Mouse (Mus musculus): ENCODE data around the gene Asphd1.
"Not testable (repeated sequence)": the region's sequence is repeated elsewhere in the genome, so short reads cannot be mapped to it uniquely, and the experiment has no call there.

The Asphd1 gene

DNA sequence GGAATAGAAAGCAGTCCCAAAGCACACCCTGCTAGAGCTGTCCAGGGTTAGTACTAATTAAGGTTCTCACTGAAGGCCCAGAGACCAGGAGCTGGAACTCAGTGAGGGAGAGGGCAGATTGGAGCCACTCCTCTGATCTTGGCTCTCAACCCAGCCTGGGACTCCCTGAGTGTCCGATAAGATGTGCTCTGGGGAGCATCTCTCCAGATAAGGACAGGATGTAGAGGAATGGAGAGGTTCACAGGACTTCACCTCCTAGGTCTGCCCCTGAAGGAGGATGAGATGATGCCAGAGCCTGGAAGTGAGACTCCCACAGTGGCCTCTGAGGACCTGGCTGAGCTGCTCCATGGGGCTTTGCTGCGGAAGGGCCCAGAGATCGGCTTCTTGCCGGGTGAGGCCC is 2.4 kb upstream of the Asphd1 start:
- in situ Hi-C loops (cut with MseI, MboI), result loop anchor here in 1 of 2 experiments (25.0 kb wide), 1 partner anchor 114 kb away; the partner anchor contains the start of genes 4930451I11Rik and Doc2a

DNA sequence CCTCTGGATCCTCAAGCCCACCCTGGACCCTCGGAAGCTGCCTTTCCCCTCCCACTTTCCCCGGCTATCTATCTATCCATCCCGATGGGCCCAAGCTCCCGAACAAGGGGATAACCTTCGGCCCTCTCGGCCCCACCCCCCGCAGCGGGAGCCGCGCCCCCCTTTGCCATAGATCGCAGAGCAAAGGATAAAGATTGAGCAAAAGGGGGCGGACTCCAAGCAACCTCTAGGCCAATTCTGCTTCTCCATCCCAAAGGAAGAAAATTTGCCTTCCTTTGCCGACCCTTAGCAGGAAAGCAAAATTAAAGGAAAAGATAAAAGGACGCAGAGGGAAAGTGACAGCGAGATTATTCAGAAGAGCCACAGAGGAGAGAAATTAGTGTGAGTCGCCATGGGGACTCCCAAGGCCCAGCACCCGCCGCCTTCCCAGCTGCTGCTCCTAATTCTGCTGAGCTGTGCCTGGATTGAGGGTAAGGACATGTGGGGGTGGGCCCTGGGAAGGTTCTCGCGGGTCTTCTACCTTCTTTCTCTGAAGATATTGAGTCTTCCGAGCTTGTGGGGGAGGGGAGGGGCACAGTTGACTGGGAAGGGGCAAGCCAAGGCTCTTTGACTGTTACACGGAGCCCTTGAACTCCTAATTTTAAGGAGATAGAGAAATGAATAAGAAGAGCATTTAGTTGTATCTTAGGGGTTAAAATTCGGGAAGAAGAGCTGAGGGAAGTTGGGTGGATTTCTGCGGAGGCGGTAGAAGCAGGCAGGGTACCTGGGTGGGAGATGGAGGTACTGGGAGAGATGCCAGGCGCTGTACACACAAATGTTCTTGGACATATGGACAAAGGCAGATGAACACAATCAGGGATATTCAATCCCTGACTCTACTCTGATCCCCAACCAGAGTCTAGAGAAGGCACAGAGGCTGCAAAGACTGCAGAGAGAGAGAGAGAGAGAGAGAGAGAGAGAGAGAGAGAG is 1.5 kb upstream of the Asphd1 start:
- in situ Hi-C loops (cut with MseI, MboI), result loop anchor here in 1 of 2 experiments (25.0 kb wide), 1 partner anchor 114 kb away; the partner anchor contains the start of genes 4930451I11Rik and Doc2a

DNA sequence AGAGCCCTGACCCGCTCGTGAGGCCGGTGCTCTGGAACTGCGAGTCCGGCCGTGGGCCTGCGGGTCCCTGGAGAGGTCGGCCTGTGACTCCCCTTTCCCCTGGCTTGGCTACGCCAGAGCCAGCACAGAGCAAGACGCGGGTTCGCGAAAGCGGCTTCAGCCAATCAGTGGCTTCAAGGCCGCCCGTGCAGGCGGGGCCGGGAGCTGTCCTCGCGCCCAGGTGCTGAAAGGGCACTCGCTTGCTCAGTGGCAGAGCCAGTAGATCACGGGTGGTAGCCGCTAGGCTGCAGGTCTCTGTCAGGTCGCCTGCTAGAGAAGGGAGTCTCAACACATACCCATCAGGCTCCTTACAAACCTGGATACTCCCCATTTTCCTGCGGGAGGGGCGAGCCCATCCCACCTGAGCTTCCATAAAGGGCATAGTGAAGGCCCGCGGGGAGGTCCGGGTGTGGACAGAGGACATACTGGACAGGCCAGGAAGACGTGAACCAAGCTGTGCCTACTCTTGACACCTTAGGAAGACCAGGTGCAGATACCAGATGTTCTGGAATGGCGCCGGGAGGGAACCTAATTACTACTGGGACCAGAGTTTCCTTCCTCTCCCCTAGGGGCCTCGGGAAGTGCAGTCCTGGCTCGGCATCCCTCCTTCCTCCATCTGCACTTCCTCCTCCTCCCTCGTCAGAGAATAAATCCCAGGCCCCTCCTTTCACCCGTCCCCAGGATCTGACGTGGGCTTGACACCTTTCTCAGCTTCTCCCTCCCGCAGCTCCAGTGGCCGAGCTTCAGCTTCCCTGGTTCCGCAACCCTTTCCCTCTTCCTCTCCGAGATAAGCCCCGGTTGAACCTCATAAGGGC is 638 bp upstream of the Asphd1 start, which contains the start of gene Sez6l2:
Gene Sez6l2, plus strand, starts transcription at position 771 of the 854 bp plus-strand sequence.
- in situ Hi-C loops (cut with MseI, MboI), result loop anchor here in 1 of 2 experiments (25.0 kb wide), 1 partner anchor 113 kb away; the partner anchor contains the start of genes 4930451I11Rik and Doc2a

DNA sequence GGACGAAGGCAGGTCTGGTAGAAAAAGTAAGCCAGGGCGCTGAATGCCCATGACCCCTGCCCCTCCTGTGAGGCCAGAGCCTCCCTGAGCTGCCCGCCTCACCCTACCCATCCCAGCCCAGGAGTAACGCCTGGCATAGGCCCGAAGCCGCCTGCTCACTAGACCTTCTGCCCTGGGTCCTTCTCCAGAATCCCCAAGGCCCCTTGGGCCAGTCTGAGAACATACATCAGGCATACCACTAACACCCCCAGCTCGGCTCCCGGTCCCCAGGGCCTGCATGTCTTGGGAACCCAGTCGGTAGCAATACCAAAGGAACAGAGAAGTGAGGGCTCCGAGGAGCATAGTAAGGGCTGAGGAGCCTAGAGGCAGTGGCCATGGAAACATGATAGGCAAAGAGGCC is 756 bp downstream of the Asphd1 start:
- in situ Hi-C loops (cut with MseI, MboI), result no loop called here

DNA sequence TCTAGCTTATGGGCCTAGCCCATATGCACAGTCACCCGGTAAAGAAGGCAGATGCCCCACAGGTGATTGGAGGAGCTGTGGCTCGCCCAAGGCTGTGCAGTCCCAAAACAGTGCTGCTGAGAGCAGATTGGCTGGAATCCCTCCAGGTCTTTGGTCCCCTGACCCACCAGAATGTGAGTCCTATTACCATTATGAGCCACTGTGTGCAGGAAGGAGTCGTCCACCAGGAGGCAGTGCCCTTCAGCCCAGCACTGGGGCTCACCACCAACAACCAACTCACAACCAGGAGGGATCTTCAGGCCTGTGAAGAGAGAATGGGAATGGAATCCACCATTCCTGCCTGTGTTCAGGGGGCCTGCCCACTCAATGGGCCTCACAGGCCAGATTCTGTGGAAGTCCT is 2.9 kb downstream of the Asphd1 start:
- in situ Hi-C loops (cut with MseI, MboI), result no loop called here

DNA sequence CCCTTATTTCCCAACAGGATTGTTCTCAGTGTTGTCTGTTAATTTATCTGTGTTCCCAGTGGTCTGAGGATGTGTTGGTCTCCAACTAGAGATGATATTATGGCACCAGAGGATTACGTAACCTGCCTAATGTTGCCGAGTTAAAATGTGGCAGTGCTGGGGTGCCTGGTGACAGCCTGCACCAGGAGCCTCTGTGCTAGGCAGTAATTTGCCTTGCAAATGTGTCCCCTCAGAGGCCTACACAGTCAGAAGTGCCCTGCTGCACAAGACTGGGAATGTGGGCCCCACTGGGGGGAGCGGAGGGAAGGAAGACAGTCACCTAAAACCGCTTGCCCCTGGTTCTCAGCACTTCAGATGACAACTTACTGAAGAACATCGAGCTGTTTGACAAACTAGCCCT is 7.6 kb downstream of the Asphd1 start:
- in situ Hi-C loops (cut with MseI, MboI), result no loop called here

DNA sequence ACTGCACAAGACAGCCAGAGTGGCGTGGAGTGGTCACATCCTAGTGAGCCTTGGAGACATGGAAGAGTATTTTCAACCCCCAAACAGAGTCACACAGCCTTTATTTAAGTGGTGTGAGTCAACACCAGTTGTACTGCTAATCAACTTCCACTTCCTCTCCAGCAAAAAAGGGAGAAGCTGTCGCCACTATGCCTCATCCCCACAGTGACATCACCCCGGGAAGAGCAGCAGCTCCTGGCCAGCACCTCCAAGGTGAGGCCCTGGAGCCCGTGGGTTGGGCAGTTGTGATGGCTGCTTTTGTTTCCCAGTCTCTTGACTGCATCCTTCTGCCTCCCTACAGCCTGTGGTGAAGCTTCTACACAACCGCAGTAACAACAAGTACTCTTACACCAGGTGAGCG is 8.2 kb downstream of the Asphd1 start:
- in situ Hi-C loops (cut with MseI, MboI), result no loop called here

DNA sequence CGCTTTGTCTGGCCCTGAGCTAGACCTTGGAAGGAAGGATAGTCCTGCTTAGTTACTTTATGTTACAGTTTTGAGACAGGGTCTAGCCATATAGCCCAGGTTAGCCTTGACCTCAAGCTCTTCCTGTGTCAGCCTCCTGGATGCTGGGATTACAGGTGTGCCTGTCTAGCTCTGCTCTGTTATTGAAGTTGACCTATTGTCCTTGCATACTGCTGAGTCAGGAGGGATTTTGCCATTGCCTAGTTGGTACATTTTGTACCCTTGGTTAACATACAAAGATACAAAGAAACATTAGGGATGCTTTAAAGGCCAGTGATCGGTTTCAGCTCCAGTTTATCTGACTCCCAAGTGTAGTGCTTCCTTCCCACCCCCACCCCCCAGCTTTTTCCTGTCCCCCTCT is 16.7 kb downstream of the Asphd1 start:
- in situ Hi-C loops (cut with MseI, MboI), result loop anchor here in 1 of 2 experiments (10.0 kb wide), 1 partner anchor 108 kb away; no protein-coding TSS in a partner anchor

DNA sequence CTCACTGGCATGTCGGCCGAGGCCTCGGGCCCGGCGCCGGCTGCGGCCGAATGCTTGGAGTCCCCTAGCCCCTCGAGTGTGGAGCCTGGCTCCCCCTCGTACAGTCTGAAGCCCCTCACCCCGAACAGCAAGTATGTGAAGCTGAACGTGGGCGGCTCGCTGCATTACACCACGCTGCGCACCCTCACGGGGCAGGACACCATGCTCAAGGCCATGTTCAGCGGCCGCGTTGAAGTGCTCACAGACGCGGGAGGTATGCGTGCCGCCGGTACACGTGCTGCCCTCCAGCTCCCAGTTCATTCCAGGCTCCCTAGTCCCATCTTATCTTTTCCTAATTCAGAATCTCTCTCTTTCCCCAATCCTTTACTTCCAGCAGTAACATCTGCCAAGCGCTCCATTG is 20.3 kb downstream of the Asphd1 start:
- in situ Hi-C loops (cut with MseI, MboI), result no loop called here

DNA sequence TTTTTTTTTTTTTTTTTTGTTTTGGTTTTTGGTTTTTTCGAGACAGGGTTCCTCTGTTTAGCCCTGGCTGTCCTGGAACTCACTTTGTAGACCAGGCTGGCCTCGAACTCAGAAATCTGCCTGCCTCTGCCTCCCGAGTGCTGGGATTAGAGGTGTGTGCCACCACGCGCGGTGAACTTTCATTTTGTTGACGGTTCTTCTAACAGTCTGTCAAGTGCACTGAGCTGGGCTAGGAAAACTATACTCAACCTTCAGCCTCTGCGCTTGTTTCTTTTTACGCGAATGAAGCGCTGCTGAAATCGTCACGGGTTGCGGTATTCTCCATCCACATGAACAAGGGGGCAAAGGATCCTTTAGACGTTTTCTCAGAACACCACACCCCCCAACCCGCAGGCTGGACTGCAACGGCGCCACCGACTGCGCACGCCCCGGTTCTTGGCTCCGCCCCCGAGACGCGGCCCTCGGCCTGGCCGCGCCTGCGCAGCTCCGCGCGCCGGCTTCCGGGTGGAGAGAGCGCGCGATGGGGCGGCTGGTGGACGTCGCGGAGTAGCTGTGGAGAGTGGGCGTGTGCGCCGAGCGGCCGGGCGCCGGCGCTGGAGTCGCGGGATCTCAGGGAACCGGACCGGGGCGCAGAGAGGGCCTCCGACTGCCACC is 20.9 kb downstream of the Asphd1 start, which contains the start of gene Kctd13:
Gene Kctd13, plus strand, starts transcription at position 496 of the 654 bp plus-strand sequence.
- in situ Hi-C loops (cut with MseI, MboI), result no loop called here

DNA sequence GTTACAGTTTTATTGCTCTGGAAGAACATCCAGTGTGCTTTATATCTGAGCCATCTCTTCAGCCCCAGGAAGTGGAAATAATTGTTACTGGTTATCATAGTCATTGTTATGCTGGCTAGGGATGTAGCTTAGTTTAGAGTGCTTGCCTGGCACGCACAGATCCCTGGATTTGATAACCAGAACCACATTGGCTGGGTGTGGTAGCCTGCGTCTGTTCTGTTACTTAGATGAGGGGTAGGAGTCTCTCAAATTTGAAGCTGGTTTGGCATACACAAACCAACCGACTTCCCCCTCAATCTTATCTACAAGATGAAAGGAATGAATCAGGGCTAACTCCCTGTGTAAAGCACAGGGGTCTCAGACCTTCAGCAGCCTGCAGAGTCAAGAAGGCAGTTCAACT is 23.1 kb downstream of the Asphd1 start:
- in situ Hi-C loops (cut with MseI, MboI), result no loop called here

DNA sequence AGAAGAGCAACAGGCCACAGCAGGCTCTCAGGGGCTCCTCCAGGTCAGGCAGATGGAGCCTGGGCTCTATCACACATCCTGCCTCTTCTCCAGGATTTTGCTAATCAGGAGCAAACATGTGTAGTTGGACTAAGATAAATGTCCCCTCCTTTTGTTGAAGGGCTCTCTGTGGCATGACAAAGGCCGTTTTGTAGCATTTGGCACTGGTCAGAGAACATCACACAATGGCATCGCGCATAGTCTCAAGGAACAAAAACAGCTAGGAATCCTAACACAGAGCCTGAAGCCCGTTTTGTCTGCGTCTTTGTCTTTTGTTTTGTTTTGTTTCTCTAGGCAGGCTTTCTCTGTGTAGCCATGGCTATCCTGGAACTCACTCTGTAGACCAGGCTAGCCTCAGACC is 25.4 kb downstream of the Asphd1 start:
- in situ Hi-C loops (cut with MseI, MboI), result no loop called here

DNA sequence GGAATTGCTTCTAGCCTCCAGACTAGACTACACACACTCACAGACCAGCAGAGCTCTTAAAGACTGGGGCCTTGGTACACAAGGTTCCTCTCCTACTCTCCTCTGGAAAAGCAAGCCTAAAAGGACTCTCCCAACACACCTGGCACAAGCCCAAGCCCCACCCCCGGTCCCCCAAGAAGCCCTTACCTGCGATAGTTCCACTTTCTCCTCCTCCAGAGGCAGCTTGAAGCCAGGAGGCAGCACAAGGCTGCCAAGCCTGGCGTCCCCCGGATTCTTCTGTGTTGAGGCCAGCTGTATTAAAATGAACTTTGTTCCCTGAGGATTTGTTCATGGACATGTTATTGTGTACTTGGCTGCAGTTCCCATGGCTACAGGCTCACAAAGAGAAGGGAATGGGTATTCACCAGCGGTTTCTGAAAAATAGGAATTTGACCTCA is 26.7 kb downstream of the Asphd1 start, which contains the start of gene Tmem219:
Gene Tmem219, minus strand, starts transcription at position 294 of the 437 bp plus-strand sequence.
- in situ Hi-C loops (cut with MseI, MboI), result no loop called here

DNA sequence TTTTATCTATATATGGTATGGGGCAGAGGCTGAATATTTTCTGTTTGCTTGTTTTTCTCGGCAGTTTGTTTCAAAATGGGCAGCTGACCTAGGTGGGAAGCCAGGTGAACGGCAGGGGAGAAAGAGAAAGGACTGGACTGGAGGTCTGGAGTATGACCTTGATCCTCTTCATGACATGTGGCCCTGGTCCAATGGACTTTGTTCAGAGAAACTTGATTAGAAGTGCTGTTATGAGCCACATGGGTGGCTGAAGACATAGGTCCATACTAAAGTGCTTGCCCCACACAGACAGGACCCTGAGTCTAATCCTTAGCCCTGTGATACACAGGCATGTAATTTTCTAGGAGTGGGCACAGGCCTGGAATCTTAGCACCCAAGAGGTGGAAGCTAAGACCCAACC is 27.8 kb downstream of the Asphd1 start:
- in situ Hi-C loops (cut with MseI, MboI), result no loop called here

DNA sequence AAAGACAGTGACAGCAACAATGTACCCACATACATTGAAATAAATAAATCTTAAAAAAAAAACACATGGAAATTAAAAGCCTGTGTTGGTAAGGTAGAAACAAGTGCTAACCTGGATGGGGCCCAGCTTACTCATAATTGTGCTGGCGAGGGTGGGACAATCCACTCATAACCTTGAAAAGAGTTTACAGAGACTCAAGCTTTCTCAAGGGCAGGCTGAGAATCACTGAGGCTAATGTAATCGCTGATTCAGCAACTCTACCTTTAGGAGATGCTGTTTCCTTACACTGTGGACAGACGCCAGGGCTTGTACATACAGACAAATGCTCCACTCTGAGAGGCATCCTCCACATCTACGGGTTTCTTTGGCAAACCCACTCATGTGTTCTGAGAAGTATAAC is 29.4 kb downstream of the Asphd1 start:
- in situ Hi-C loops (cut with MseI, MboI), result no loop called here

DNA sequence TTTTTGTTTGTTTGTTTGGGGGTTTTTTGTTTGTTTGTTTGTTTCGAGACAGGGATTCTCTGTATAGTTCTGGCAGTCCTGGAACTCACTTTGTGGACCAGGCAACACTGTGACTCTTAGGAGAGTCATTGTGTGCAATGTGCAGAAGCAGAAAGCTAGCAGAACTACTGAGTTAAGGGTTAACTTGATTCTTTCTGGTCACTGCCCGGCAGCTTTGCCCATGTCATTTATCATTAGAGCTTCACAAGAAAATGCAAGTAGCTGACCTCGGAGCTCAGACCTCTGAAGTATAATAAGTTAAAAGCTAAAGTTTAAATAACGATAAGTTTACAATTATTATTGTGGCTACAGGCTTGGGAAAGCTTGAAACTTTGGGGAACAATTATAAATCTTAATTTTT is 31.0 kb downstream of the Asphd1 start:
- in situ Hi-C loops (cut with MseI, MboI), result not testable (repeated sequence)

DNA sequence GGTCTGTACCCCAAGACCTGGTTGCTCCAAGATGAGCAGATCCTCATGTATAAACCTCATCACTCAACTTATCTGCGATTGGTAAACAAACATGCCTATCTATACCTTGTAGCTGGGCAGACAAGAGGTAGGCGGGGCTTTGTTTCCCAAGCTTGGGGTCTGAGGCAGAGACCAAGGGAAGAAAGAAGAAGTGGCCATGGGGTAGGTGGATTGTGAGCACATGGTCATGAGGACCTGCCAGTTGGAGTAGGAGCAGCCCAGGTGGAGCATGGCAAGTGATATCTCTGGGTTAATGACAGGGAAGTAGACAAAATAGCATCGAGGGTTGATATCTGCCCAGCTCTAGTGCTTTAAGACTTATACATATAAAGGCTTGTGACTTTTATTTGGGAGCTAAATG is 34.5 kb downstream of the Asphd1 start:
- in situ Hi-C loops (cut with MseI, MboI), result no loop called here

DNA sequence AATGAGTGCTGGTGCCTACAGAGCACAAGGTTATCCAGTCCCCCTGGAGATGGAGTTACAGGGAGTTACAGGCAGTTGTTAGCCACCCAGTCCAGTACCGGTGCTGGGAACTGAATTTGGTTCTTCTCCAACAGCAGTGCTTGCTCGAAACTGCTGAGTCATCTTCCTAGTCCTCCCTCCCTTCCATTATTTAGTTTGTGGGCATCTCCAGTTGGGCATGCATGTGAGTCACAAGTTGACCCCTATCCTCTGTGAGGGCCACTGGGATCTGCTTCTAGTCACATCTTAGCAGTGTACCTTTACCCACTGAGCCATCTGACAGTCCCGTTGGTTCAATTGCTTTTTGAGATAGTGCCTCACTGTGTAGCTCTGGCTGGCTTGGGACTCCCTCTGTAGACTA is 43.8 kb downstream of the Asphd1 start:
- in situ Hi-C loops (cut with MseI, MboI), result no loop called here

DNA sequence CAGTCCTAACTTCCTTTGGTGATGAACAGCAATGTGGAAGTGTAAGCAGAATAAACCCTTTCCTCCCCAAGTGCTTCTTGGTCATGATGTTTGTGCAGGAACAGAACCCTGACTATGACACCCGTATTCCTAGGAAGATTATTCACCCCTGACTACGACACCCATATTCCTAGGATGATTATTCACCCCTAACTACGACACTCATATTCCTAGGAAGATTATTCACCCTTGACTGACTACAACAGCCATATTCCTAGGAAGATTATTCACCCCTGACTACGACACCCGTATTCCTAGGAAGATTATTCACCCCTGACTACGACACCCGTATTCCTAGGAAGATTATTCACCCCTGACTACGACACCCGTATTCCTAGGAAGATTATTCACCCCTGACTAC is 49.6 kb downstream of the Asphd1 start:
- in situ Hi-C loops (cut with MseI, MboI), result not testable (repeated sequence)

DNA sequence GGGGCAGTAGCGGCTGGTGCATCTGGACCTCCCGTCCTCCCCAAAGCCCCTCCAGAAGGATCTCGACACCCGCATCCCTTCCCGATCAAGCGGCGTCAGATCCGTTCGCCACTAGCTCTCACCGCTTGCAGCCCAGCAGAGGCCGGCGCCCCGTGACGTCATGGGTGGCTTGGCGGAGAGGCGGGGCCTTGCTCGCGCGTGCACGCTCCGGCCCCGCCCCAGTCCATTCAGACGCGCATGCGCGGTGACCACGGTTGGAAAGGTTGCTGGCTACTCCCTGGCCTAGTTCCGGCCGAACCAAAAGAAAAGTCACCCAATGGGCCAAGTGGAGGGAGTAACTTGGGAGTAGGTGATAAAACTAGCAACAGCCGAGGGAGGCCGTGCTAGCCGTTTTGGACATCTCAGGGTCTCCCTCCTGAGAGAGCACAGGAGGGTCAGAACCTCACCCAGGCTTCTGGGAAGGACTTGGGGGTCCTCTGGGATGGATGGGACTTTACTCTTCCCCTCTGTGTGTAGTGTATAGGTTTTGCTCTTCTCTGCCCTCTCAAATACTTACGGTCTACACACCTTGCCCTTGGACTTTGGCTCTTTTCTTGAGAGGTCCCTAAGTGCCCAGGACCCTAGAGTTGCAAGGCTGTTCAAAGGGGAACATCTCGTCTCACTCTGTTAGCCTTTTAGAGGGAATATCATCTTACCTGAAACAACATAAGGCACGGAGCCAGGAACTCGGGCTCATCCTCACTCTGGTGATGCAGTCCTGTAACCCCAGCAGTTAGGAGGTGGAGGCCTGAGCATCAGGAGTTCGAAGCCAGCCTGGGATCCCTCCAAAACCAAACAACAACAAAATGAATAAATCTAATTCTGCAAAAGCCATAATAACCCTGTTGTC is 51.0 kb downstream of the Asphd1 start:
- in situ Hi-C loops (cut with MseI, MboI), result no loop called here

All from mouse trophoblast stem cell (cell line).